Mouse (Mus musculus): ENCODE measurements around the gene Acsf2. TPM values are rescaled to one million over a fixed set of nuclear protein-coding genes. Genes with fewer than 3 reads are reported as not detected.

The Acsf2 gene
- polyA plus RNA-seq, 1 experiment: 33.6 TPM

GRCm38 (mm10) chr11:94549691-94550441 lies 51.8 kb downstream of the Acsf2 start:
- Histone ChIP-seq H3K4me1 (ENCODE audit: control insufficient read depth, insufficient read depth, insufficient read length) (peaks cover 6% of the 10 kb centered on the region; the same call in 1 of the 2 replicates), H3K27me3 (ENCODE audit: control insufficient read depth, insufficient read depth, low read length) (no peaks in the 10 kb centered on the region), H3K4me3 (ENCODE audit: extremely low read depth, insufficient read depth, insufficient read length) (no peak overlapping the region), H3K27ac (ENCODE audit: insufficient read depth, low read length) (no peak overlapping the region), H3K36me3 (ENCODE audit: control insufficient read depth, insufficient read depth, low read length) (no peaks in the 10 kb centered on the region)
- TF ChIP-seq POLR2A (IDR thresholded peaks at IDR 0.05; ENCODE audit: low read depth, low read length) (no peak), CTCF (IDR thresholded peaks at IDR 0.05; ENCODE audit: extremely low read depth, insufficient read depth, insufficient read length, insufficient replicate concordance) (no peak)
- 28% methylated on average over 10 of the region's 10 CpGs for WGBS
- DNase-seq (ENCODE audit: low read depth in 1 of 2, low spot score in 2 of 2): no peak

GRCm38 (mm10) chr11:94548888-94549690 lies 52.6 kb downstream of the Acsf2 start, which contains the start of gene Rsad1:
Gene Rsad1 (minus strand): TSS chr11:94549255.
- TF ChIP-seq CTCF (IDR thresholded peaks at IDR 0.05; ENCODE audit: extremely low read depth, insufficient read depth, insufficient read length, insufficient replicate concordance): peak; percentile 87
- TF ChIP-seq POLR2A (IDR thresholded peaks at IDR 0.05; ENCODE audit: low read depth, low read length): no peak
- 2% methylated on average over 49 of the region's 49 CpGs for WGBS
- peaks cover 6% of the 10 kb centered on the region; the same call in 1 of the 2 replicates for H3K4me1 ChIP-seq (ENCODE audit: control insufficient read depth, insufficient read depth, insufficient read length)
- H3K27ac ChIP-seq (ENCODE audit: insufficient read depth, low read length): peak within 1 kb of the TSS; percentile 83
- no peaks in the 10 kb centered on the region for H3K36me3 ChIP-seq (ENCODE audit: control insufficient read depth, insufficient read depth, low read length)
- H3K27me3 ChIP-seq (ENCODE audit: control insufficient read depth, insufficient read depth, low read length): no peaks in the 10 kb centered on the region
- peak; percentile 81 to 89 for DNase-seq (ENCODE audit: low read depth in 1 of 2, low spot score in 2 of 2)
- H3K4me3 ChIP-seq (ENCODE audit: extremely low read depth, insufficient read depth, insufficient read length): peak within 1 kb of the TSS; percentile 68

- no peaks in the 10 kb centered on the region for H3K27me3 ChIP-seq (ENCODE audit: control insufficient read depth, insufficient read depth, low read length)
- 4% methylated on average over 24 of the region's 24 CpGs for WGBS
These were observed 53.5 kb downstream of the Acsf2 start for GRCm38 (mm10) chr11:94548041-94548784.

GRCm38 (mm10) chr11:94547271-94547670 lies 54.4 kb downstream of the Acsf2 start:
- TF ChIP-seq POLR2A (IDR thresholded peaks at IDR 0.05; ENCODE audit: low read depth, low read length) (no peak), CTCF (IDR thresholded peaks at IDR 0.05; ENCODE audit: extremely low read depth, insufficient read depth, insufficient read length, insufficient replicate concordance) (no peak)
- Histone ChIP-seq H3K27me3 (ENCODE audit: control insufficient read depth, insufficient read depth, low read length) (no peaks in the 10 kb centered on the region), H3K4me1 (ENCODE audit: control insufficient read depth, insufficient read depth, insufficient read length) (peaks cover 6% of the 10 kb centered on the region; the same call in 1 of the 2 replicates), H3K27ac (ENCODE audit: insufficient read depth, low read length) (no peak overlapping the region), H3K36me3 (ENCODE audit: control insufficient read depth, insufficient read depth, low read length) (0 out of 2 replicates have a peak, but pooled peaks cover 2% of the 10 kb centered on the region), H3K4me3 (ENCODE audit: extremely low read depth, insufficient read depth, insufficient read length) (no peak overlapping the region)
- WGBS: 94% methylated on average over 6 of the region's 6 CpGs
- DNase-seq (ENCODE audit: low read depth in 1 of 2, low spot score in 2 of 2): no peak

More at GRCm38 (mm10) chr11:94548041-94548784, 53.5 kb downstream of the Acsf2 start:
- peak overlapping the region; percentile 83 for H3K27ac ChIP-seq (ENCODE audit: insufficient read depth, low read length)
- H3K4me3 ChIP-seq (ENCODE audit: extremely low read depth, insufficient read depth, insufficient read length): peak overlapping the region; percentile 68
- peak; percentile 7 to 12 for DNase-seq (ENCODE audit: low read depth in 1 of 2, low spot score in 2 of 2)
- no peak for TF ChIP-seq CTCF (IDR thresholded peaks at IDR 0.05; ENCODE audit: extremely low read depth, insufficient read depth, insufficient read length, insufficient replicate concordance)
- no peak for TF ChIP-seq POLR2A (IDR thresholded peaks at IDR 0.05; ENCODE audit: low read depth, low read length)
- no peaks in the 10 kb centered on the region for H3K36me3 ChIP-seq (ENCODE audit: control insufficient read depth, insufficient read depth, low read length)
- H3K4me1 ChIP-seq (ENCODE audit: control insufficient read depth, insufficient read depth, insufficient read length): peaks cover 6% of the 10 kb centered on the region; the same call in 1 of the 2 replicates

- Histone ChIP-seq H3K4me3 (ENCODE audit: extremely low read depth, insufficient read depth, insufficient read length) (no peak overlapping the region), H3K4me1 (ENCODE audit: control insufficient read depth, insufficient read depth, insufficient read length) (peaks cover 6% of the 10 kb centered on the region; the same call in 1 of the 2 replicates), H3K27ac (ENCODE audit: insufficient read depth, low read length) (no peak overlapping the region), H3K27me3 (ENCODE audit: control insufficient read depth, insufficient read depth, low read length) (no peaks in the 10 kb centered on the region), H3K36me3 (ENCODE audit: control insufficient read depth, insufficient read depth, low read length) (0 out of 2 replicates have a peak, but pooled peaks cover 2% of the 10 kb centered on the region)
- 92% methylated on average over 5 of the region's 5 CpGs for WGBS
- no peak for TF ChIP-seq POLR2A (IDR thresholded peaks at IDR 0.05; ENCODE audit: low read depth, low read length)
- TF ChIP-seq CTCF (IDR thresholded peaks at IDR 0.05; ENCODE audit: extremely low read depth, insufficient read depth, insufficient read length, insufficient replicate concordance): no peak
- no peak for DNase-seq (ENCODE audit: low read depth in 1 of 2, low spot score in 2 of 2)
These were observed 55.3 kb downstream of the Acsf2 start for GRCm38 (mm10) chr11:94546381-94546780.

- H3K27ac ChIP-seq (ENCODE audit: insufficient read depth, low read length): no peak overlapping the region
These were observed 57.2 kb downstream of the Acsf2 start for GRCm38 (mm10) chr11:94544422-94544821.

More at GRCm38 (mm10) chr11:94544422-94544821, 57.2 kb downstream of the Acsf2 start:
- H3K27me3 ChIP-seq (ENCODE audit: control insufficient read depth, insufficient read depth, low read length): no peaks in the 10 kb centered on the region
- WGBS: 88% methylated on average over 18 of the region's 18 CpGs
- peaks cover 6% of the 10 kb centered on the region; the same call in 1 of the 2 replicates for H3K4me1 ChIP-seq (ENCODE audit: control insufficient read depth, insufficient read depth, insufficient read length)
- H3K4me3 ChIP-seq (ENCODE audit: extremely low read depth, insufficient read depth, insufficient read length): no peak overlapping the region
- TF ChIP-seq CTCF (IDR thresholded peaks at IDR 0.05; ENCODE audit: extremely low read depth, insufficient read depth, insufficient read length, insufficient replicate concordance) (no peak), POLR2A (IDR thresholded peaks at IDR 0.05; ENCODE audit: low read depth, low read length) (no peak)
- no peak for DNase-seq (ENCODE audit: low read depth in 1 of 2, low spot score in 2 of 2)
- H3K36me3 ChIP-seq (ENCODE audit: control insufficient read depth, insufficient read depth, low read length): 0 out of 2 replicates have a peak, but pooled peaks cover 2% of the 10 kb centered on the region
